Mouse (Mus musculus) small intestine, adult 2 months (tissue): ENCODE measurements around the gene Gm20870. TPM values are rescaled to one million over a fixed set of nuclear protein-coding genes. Genes with fewer than 3 reads are reported as not detected.
"Not testable (repeated sequence)": the region's sequence is repeated elsewhere in the genome, so short reads cannot be mapped to it uniquely, and the experiment has no call there.

Source experiments
- H3K27ac ChIP-seq: fragments of 200-500 bp; 2 replicates; pipeline ENCODE4 v1.5.1; 2012; ENCODE audit warnings: low read depth, low read length, control low read depth, inconsistent platforms; ENCODE audit not compliant: insufficient read depth
- H3K27me3 ChIP-seq: fragments of 200-500 bp; 2 replicates; pipeline ENCODE4 v1.6.1; 2012; ENCODE audit warnings: mild to moderate bottlenecking, moderate library complexity, low read length, inconsistent platforms; ENCODE audit not compliant: control insufficient read depth, insufficient read depth
- H3K36me3 ChIP-seq: fragments of 200-500 bp; 2 replicates; pipeline ENCODE4 v1.6.1; 2012; ENCODE audit warnings: mild to moderate bottlenecking, low read length, control low read depth, inconsistent platforms; ENCODE audit not compliant: control insufficient read depth, insufficient read depth
- H3K4me1 ChIP-seq: fragments of 200-500 bp; 2 replicates; pipeline ENCODE4 v1.6.1; 2012; ENCODE audit warnings: low read length, inconsistent platforms, mixed read lengths; ENCODE audit not compliant: control insufficient read depth, insufficient read depth, insufficient read length
- H3K4me3 ChIP-seq: fragments of 200-500 bp; 2 replicates; pipeline ENCODE4 v1.5.1; 2012; ENCODE audit warnings: low read depth, mild to moderate bottlenecking, control low read depth, inconsistent platforms, low read length, moderate library complexity
- WGBS: fragments of 180-500 bp; shearing (Covaris S2); methylation state at CpG from one replicate; pipeline ENCODE4 v1.1.7; 2018; 5-methylcytosine and 5-hydroxymethylcytosine counted together
- polyA plus RNA-seq: library from polyadenylated mRNA; depleted of rRNA; stranded (reverse); fragments of >200 nt; gene quantifications from 2 replicates; pipeline ENCODE4 v1.2.3, GENCODE M21; 2012; rRNA removed

The Gm20870 gene
- polyA plus RNA-seq = not detected in 2 replicates

DNA sequence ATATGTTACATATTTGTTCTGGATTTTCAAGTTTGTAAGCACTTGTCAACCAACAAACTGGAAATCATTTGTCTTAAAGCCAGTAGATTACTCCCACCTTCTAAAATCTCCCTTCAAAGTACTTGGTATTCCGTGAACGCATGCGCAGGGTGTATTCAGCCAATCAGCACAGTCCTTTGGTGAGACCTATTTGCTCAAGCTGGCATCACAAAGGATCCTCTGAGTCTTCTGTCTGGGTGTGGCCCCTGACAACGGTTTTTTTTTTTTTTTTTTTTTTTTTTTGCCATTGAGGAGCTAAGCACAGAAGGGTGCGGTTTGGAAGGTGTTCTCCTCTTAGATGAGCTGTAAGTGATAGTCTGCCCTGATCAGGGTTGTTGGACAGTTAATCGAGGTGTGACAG is at the start of gene Gm20870:
Gene Gm20870, plus strand, starts transcription at position 301 of the 400 bp plus-strand sequence.
- WGBS = no CpG with 5 or more reads among the region's 6 CpGs
- not testable (repeated sequence) for H3K4me3 ChIP-seq, H3K4me1 ChIP-seq, H3K27me3 ChIP-seq, H3K36me3 ChIP-seq, H3K27ac ChIP-seq

Other genes starting within 250 kb of the Gm20870 start
- gene Gm20869, start 222.6 kb upstream of the Gm20870 start, polyA plus RNA-seq = not detected in 2 replicates